Mouse (Mus musculus) lung, postnatal 0 days (tissue): ENCODE data around the gene Slc22a18.

ENCODE experiments used
- CTCF ChIP-seq: IDR thresholded peaks from 2 replicates; pipeline ENCODE4 v1.5.1; 2016; ENCODE audit warnings: antibody characterized with exemption, mild to moderate bottlenecking
- EP300 ChIP-seq: IDR thresholded peaks from 2 replicates; pipeline ENCODE4 v1.6.1; 2016; ENCODE audit warnings: antibody characterized with exemption, mild to moderate bottlenecking, control low read depth

GRCm38 (mm10) chr7:143536251-143536650 lies 62.7 kb downstream of the Slc22a18 start:
- TF ChIP-seq CTCF (no peak), EP300 (no peak)
